Mouse (Mus musculus) MN1 (cell line): Measurements from ENCODE around the gene Abcb8.

Experiments used
- DNase-seq: peaks from one replicate; pipeline ENCODE4 v3.0.0-alpha.2; 2016; ENCODE audit warnings: low spot score

Abcb8 gene

DNA sequence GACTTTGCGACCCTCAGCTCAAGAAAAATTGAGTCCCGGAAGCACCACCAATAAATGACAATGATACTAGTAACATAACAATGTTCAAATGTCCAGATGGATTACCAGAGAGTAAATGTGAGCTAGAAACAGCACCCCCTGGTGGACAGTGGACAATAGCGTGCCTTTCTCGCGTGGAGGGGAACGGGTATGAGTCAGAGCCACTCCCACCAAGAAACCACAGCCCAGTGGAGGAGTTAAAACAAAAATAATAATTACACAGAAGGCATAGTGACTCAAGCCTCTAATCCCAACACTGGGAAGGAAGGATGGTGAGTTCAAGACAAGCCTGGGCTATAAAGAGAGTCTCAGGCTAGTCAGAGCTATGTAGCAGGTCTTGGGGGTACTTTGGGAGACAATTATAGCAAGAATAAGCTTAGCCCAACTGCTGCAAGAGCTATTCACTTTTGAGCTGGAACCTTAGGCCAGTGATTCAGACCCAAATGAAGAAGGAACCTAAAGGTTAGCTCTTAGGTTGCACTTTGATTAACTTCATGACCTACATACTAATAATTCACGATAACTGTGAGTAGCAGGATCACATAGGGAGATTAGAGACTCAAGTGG is at the start of gene Abcb8:
Gene Abcb8 (plus strand): TSS at position 272 of the 606 bp plus-strand sequence.
- DNase-seq, result peak; percentile 90

DNA sequence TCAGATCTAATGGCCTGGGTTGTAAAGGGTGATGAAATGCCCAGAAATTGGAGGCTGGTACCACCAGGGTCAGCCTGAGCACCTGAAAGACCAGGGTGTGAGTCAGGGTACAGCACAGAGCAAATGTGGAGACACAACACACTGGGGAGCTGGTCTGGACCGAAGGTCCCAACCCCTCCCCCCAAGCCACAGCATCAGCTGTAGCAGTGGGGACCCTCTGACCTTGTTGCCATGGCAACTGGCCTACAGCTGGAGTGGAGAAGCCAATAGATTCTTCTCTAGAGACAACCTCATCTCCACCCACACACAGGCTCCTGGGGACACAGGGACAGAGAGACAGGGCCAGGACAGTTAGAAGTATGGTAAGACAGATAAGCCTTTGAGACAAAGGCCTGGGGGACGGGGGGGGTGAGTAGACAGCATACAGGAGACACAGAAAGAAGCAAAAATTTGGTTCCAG is 49.5 kb upstream of the Abcb8 start:
- DNase-seq, result peak; percentile 78

DNA sequence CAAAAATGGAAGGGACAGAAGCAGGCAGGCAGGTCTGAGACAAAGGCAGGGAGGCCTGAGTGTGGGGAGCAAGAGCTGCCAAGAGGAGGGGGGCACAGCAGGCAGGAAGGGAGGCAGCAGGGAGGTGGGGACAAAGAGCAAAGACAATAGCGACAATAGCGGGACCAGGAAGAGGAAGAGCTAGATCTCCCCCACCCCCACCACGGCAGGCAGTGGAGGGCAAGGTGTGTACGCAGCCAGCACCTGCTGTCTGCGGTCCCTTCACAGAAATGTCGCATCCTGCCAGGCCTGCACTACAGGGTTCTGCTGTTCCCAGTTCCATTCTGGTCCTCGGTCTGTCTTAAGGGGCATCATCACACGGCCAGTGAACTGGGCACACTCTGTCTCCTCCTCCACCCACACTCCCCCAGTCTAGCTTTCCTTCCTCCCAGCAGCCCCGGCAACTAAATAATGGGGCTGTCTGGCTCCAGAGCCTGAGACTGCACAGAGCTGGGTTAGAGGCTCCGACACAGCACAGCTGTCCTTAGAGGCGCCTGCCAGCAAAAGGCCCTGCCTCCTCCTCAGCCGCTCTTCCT is 48.9 kb upstream of the Abcb8 start:
- DNase-seq, result peak; percentile 71

DNA sequence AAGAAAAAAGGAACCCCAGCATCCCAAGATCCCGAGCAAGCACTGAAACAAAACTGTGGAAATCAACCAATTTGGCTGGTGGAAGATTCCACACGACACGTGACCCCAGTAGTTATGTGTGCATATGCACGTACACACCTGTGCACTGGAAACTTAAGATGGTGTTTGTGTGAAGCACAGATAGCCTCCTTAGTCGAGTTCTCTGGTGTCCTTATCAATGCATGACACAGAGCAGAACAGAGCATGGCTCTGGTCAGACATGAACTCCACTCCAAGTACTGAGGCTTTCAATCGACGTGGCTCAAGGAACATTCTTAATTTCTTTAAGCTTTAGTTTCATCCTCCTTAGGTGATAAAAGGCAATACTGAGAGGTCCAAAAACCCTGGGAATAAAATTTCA is 47.1 kb upstream of the Abcb8 start:
- no peak for DNase-seq

DNA sequence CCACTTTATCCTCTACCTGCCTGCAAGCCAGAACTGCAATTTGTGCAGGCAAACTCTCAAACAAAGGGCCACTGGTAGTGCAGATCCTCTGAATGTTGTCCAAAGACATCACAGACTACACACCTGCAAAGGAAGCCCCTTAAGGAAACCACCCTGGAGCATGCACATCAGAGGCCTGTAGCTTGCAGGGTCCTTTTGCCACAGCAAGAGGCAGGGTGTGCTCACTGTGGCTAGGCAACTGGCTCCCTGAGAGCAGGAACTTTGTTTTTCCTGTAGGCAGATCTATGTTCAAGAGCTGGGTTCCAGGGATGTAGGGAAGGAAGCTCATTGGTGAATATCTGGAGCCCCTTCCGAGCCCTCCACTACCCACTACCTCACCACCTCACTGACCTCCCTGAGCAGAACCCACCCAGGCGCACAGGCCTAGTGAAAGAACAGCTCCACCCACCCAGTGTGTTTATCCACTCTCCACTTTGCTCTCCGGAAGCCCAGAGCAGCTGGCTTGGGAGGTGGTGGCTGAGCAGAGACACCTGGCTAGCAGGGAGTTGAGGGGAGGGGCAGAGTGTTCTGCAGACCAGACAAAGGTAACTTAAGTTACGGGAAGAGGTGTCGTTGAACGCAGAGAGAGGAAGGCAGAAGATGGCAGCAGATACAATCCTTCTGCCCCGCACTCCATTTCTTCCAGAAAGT is 46.1 kb upstream of the Abcb8 start:
- DNase-seq, result no peak

DNA sequence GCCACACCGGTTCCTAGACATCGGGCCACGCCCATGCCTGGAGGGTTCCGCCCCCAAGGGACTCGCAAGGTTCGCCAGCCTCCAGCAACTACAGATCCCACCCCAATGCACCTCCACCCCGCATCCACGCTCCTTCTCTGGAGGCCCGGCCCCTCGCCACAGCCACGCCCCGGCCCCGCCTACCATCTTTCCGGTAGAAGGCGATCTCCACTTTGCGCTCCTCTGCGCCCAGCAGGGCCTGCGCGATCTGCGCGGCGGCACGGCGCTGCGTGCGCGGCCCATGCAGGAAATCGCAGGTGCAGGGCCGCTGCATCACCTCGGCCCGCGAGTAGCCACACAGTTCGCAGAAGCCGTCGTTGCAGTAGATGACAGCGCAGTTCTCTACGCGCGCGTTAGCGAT is 45.3 kb upstream of the Abcb8 start:
- peak; percentile 85 for DNase-seq

DNA sequence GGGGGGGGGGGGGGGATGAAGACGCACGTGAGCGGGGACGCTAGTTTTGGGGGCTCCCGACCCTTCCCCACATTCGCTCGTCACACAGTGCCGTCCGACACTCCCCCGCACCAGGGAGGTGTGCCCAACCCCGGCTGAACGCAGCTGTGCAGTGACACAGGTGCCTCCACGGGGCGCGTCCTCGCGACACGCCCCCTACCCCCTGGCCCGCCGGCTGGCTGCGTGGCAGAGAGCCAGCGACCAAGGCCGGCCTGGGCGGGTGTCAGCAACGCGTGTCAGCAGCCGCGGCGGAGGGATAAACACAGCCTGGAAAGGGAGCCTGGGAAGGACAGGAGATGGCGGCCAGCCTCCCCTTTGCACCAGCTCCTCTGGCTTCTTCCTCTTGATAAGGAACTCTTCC is 44.9 kb upstream of the Abcb8 start:
- peak; percentile 82 for DNase-seq

DNA sequence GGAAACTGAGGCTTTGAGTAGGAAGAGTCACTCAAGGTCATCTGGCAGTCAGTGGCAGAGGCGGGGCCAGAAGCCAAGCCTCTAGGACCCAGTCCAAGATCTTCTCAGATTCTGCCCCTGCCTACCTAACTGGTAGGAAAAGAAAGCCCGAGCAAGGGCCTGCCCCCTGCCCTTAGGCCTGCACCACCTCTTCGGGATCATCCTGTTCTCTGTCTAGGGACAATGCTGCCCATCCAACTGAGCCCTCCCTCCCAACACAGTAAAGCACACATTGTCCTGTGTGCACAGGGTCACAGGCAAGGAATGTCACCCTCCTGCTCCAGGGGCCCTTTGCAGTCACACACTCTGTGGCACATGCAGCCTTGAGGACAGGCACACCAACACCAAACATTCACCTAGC is 43.4 kb upstream of the Abcb8 start:
- no peak for DNase-seq

DNA sequence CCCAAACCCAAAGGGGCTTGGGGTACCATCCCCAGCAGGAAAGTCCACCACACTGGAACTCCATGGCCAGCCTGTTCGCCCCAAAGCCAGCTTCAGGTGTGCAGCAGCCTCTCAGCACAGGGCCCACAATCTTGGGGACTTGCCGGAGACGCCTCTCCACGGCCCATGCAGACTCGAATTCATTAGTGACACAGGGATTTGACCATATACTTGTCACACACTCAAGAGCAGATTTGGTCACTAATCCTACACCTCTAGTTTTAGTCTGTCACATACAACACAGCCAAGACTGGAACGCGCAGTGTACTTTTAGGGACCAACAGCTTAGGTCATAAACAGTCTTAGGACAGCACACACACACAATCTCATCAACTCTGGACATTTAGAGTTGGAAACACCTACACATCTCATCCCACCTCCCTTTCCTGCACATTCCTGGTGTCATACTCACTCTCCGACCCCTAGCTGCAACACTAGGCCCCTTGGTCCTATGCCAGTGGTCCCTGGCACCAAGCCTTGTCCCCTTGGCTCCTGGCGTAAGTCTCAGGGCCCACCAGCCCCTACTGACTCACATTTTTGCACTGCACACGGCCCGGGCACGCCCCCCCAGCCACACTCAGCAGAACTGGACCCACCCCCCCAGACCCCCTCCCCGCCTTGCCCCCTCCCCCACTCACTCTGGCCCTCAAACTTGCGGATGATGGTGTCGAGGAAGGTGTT is 42.8 kb upstream of the Abcb8 start:
- DNase-seq, result no peak

DNA sequence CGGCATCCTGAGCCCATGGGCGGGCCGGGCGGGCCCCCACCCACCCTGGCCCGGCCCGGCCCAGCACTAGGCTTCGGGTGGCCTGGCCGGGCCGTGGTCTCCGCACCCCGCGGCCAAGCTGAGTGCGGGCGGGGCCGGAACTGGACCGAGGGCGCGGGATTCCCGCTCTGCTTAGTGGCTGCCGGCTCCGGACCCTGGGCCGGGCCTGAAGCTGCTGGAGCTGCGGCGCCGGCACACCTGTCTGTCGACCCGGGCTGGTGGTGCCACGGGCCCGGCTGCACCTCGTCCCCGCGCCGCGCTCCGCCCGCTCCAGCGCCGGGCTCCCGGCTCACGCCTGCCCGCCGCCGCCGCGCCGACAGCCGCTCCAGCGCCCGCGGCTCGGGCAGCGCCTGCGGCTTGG is 42.2 kb upstream of the Abcb8 start, which contains the start of gene Kcnh2:
Gene Kcnh2 (minus strand): TSS at position 327 of the 400 bp plus-strand sequence.
- DNase-seq, result no peak

DNA sequence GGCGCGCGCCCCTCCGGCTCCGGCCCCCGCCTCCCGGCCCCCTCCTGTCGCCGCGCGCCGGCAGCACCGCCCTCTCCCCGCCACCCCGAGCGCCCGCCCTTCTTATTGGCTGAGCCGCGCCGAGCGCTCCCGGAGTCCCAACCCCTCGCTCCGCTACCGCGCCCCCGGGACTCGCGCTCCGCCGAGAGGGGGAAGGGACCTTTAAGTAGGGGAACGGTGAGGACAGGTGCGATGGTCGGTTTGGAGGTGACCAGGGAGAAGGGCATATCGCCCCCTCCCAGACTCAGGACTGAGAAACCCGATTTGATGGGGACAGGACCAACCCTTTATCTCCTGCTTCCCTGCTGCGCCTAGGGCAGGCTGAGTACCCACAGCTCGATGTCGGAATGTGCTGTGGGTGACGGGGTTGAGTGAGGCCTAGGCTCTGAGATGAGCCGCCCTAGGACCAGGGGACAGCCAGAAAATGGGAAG is 41.7 kb upstream of the Abcb8 start:
- peak; percentile 89 for DNase-seq

DNA sequence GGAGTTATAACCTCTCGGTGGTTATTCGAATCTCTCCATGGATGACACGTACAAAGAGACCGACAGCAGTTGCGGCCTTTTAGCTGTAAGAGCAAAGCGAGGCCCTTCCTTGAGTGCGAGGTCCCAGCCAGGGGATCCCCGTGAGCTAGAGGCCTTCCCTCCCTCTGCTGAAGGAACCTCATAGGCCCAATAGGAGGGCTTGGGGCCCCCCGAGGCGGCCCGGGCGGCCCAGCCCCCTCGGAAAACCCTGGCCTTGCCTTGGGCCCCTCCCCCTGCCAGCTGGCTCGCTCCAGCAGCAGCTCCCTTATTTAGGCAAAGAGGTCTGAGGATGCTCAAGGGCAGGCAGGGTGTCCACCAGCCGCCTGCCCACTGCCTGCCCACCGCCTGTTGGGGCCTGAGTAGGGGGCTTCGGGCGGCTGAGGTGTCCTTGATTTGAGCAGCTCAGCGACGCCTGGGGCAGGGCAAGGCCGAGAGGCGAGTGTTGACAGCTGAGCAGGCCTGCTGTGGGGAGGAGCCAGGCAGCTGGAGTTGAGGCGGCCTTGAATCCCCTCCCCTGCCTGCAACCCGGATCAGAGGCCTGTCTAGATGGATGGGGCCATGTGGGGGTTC is 41.1 kb upstream of the Abcb8 start:
- peak; percentile 78 for DNase-seq

DNA sequence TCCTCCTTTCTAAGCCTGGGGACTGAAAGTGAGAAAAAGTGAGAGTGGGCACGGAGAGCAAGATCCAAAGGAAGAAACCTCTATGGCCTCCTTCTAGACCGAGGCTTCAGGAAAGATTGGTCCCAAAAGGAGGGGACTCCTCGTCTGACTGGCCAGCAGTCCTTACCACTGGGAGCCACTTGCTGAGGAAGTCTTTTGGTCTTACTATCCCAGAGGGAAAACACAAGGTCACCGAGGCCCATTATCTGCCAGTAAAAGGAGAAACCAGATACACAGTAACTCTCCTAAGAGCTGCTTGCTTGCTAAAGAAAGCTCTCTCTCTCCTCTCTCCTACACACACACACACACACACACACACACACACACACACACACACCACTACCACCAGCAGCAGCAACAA is 40.1 kb upstream of the Abcb8 start:
- DNase-seq, result no peak

DNA sequence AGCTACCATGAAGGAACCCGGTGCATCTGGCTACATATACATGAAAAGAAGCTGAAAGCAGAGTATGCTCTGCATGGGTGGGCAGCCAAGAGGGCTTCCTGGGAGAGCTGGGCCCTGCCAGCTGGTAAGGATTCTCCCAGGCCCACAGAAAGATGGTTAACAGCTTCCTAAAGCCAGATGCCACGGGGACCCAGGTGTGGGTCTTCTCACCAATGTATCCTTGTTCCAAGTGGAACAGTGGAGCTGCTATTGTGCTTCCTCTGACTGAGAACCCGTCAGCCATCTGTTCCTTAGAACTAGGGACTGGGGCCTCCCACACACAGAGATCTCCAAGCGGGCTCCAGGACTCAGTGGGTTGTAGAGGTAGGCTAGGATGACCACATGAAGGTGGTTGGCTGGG is 36.7 kb upstream of the Abcb8 start:
- DNase-seq, result no peak

DNA sequence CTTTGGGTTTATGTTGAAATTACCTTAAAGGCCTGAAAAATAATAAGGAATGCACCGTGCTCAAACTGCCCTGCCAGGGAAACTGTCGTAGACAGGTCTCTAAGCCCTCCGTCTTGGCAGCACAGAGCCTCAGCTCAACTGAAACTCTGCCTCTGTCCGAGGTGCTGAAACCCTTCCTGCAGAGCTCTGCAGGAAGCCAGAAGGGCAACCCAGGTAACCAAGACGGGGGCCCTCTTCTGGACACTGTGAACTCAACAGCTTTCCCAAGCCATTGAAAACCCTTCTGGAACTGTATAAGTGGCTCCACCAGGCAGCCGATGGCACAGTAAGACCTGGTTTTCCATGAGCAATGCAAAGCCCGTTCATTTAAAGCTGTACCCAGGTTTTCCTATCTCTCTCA is 36.0 kb upstream of the Abcb8 start:
- DNase-seq, result peak; percentile 68

DNA sequence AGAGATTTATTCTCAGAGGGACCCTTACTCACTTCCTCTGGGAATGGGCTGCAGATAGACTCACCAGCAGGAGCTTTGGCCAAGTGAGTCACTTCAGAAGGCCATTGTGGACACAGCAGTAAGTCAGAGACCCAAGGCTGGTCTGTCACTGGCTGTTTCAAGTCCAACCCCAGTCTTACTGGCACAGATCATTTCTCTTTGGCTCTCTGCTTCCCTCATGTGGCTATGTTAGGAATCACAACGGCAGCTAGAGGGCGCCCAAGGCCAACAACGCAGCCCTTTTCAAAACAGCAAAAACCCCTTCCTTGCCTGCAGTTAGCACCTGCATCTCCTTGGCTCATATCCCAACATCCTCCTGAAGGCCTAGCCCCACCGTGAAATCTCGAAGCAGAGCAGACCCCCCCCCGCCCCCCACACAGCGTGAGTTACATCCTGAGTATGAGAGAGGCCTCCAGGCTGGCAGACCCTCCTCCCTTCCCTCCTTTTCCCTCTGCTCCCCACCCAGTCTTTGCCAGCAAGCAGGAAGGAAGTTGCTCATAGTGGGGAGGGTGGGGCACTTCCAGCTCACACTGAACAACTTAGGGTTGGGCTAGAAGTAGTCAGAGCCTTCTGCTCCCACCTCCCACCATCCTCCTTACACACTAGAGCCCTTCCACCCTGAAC is 32.5 kb upstream of the Abcb8 start:
- peak; percentile 89 for DNase-seq

DNA sequence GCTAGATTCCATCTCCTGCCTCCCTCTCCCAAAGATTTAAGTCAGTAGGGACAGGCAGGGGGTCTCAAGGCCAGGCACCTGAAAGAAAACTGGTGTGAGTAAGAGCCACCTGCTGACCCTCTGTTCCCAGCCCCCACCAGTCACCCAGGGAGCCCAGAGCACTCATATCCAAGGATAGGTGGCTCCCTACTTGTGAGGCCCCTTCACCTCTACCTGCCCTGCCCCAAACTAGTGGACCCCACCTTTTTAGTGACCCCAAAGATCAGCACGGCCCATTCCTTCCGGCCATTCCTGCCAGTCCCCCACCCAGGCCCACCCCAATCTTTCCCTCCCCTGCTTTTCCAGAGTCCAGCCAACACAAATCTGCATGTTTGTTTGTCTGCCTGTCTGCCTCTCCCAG is 30.0 kb upstream of the Abcb8 start:
- DNase-seq, result no peak

DNA sequence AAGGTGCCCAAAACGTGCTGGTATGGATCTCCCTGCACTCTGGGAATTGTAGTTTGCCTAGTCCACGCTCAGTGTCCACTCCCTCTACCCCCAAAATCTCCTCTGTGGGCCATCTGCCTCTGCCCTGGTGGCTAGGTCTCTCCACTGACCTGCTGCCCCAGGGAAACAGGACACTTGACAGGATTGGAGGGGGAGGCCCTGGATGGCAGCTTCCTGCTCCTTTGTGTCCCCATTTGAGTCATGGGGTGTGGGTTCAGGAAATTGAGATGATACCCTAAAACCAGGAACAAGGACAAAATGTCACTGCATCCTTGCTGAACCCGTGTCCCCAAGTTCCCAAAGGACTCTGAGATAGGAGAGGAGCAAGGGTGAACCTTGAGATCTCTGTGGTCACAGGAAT is 29.4 kb upstream of the Abcb8 start:
- DNase-seq, result no peak

DNA sequence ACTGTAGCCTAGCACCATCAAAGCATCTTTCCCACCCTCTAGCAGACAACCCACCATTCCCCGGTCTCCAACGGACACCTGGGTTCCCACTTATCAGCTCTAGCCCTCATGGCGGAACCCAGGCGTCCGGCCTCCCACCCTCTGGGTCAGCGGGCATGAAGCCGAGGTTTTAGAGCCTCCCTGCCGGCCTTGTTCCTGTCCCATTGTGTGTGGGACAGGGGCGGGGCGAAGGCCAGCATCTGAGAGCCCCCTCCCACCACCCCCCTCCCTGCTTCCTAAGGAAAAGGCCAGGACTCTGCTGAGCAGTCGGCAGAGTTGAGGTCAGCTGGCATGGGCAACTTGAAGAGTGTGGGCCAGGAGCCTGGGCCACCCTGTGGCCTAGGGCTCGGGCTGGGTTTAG is 29.0 kb upstream of the Abcb8 start, which contains the start of gene Nos3:
Gene Nos3 (plus strand): TSS at position 303 of the 400 bp plus-strand sequence.
- DNase-seq, result no peak

DNA sequence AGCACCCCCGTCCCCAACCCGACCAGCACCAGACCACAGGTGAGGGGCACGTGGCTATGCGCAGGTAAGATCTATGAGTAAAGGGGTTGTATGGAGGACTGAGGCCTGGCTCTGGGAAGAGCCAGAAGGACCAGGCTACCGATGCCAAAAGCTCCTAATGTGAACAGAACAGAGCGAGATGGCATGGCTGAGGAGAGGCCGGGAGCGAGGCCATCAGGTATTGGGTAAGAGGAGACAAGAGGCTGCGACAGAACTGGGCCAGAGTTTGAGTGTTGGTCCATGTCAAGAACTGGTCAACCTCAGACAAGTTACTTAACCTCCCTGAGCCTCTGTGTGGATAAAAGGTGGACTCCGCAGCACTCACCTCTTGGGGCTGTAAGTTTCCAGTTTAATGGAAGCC is 28.5 kb upstream of the Abcb8 start:
- DNase-seq, result no peak

DNA sequence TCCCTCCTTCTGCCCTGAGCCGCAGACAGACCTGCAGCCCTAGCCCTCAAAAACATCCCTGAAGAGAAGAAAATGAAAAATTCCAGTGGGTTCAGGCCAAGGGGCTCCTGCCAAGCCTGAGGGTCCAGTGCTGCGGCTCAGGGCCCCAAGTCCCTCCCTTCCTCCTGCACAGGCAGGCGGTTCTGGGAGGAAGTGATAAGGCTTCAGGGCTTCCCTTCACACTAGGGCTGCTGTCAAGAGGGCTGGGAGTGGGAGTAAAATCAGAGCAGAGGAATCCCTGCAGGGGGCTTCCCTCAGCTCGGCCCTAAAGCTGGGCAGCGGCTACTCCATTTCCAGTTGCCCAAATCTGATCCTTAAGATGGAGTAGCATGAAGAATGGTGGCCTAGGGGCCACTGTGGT is 27.9 kb upstream of the Abcb8 start:
- no peak for DNase-seq

DNA sequence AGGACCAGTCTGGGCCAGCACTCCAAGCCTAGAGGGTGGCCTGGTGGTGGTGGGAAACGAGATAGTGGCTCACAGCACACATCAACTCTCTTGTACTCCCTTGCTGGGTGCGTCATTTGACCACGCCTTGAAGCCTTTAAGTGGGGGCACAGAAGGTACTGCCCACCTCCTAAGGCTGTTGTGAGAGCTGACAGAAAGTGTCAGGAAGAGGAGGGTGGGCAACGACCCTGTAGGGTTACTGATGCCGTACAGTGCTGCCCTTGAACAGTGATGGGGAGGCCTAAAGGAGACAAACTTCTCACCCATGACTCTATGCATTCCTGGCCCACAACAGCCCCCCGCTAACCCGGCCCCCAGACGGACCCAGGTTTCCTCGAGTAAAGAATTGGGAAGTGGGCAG is 27.0 kb upstream of the Abcb8 start:
- no peak for DNase-seq
